19 mouse cellular contexts compared by ENCODE assay signal in genomic region chr6:126350476-126350875, GRCm38 (mm10).
DNase-seq lines count a peak whose midpoint lies in the region; ATAC-seq lines count a peak whose summit lies in the region.
"Had no signal": no experiment of that assay in that cellular context is flagged by ENCODE, and none has a peak within 500 bp of the region (broad histone marks: within the 10 kb centered on the region; RNA-seq: fewer than 3 reads in every experiment).

No protein-coding gene starts in this region.

- H3K4me2 ChIP-seq in forebrain, embryonic 11.5 days (ENCODE audit: low read depth, low read length, severe bottlenecking), result no peak overlapping the region
- no peak overlapping the region for H3K4me2 ChIP-seq in forebrain, embryonic 15.5 days (replicated peaks)
- H3K4me2 ChIP-seq: embryonic facial prominence, embryonic 12.5 days; forebrain, embryonic 12.5 days had no signal

- no peaks in the 10 kb centered on the region for H3K36me3 ChIP-seq in forebrain, embryonic 11.5 days (ENCODE audit: control insufficient read depth, insufficient read depth, low read length)
- H3K36me3 ChIP-seq in forebrain, embryonic 15.5 days, result no peaks in the 10 kb centered on the region
- H3K36me3 ChIP-seq: embryonic facial prominence, embryonic 10.5 days; embryonic facial prominence, embryonic 12.5 days; forebrain, embryonic 12.5 days; G1E had no signal

- H3K4me1 ChIP-seq in forebrain, embryonic 11.5 days (replicated peaks; ENCODE audit: control insufficient read depth, insufficient read depth, low read length), result no peaks in the 10 kb centered on the region
- peaks cover 10% of the 10 kb centered on the region for H3K4me1 ChIP-seq in forebrain, embryonic 15.5 days

- peak; percentile 62 to 67 for DNase-seq in cerebellum, postnatal 10 days
- no peak for DNase-seq in cerebellum, postnatal 4 days (ENCODE audit: low spot score in 2 of 2)
- DNase-seq in forebrain, embryonic 11.5 days (ENCODE audit: low spot score), result peak; percentile 25
- peak; percentile 17 for DNase-seq in kidney, postnatal 10 days
- no peak for DNase-seq in kidney, adult 18-20 months
- DNase-seq: adrenal gland, adult 8-10 months; adrenal gland, postnatal 14 days; adrenal gland, postnatal 36 days; B cell, adult 2 months; forebrain, postnatal 0 days had no signal

- no peak overlapping the region for H3K27ac ChIP-seq in forebrain, embryonic 11.5 days (ENCODE audit: low read depth, low read length)
- H3K27ac ChIP-seq in forebrain, embryonic 15.5 days (replicated peaks), result no peak overlapping the region
- H3K27ac ChIP-seq: embryonic facial prominence, embryonic 10.5 days; embryonic facial prominence, embryonic 12.5 days; forebrain, embryonic 12.5 days had no signal

- 63% methylated on average over 2 of the region's 2 CpGs for WGBS in forebrain, embryonic 11.5 days
- WGBS in forebrain, embryonic 15.5 days, result 72% methylated on average over 2 of the region's 2 CpGs

- H3K27me3 ChIP-seq in forebrain, embryonic 11.5 days (ENCODE audit: control insufficient read depth, insufficient read depth, low read length), result no peaks in the 10 kb centered on the region
- no peaks in the 10 kb centered on the region for H3K27me3 ChIP-seq in forebrain, embryonic 15.5 days
- H3K27me3 ChIP-seq: embryonic facial prominence, embryonic 12.5 days; forebrain, embryonic 12.5 days had no signal

- H3K9me3 ChIP-seq in forebrain, embryonic 11.5 days (ENCODE audit: control insufficient read depth, low read length), result no peaks in the 10 kb centered on the region
- no peaks in the 10 kb centered on the region for H3K9me3 ChIP-seq in forebrain, embryonic 15.5 days
- H3K9me3 ChIP-seq: embryonic facial prominence, embryonic 10.5 days; embryonic facial prominence, embryonic 12.5 days; forebrain, embryonic 12.5 days had no signal

- H3K4me3 ChIP-seq in forebrain, embryonic 11.5 days (ENCODE audit: low read depth, low read length), result no peak overlapping the region
- H3K4me3 ChIP-seq in forebrain, embryonic 15.5 days, result no peak overlapping the region
- H3K4me3 ChIP-seq: embryonic facial prominence, embryonic 10.5 days; embryonic facial prominence, embryonic 12.5 days; forebrain, embryonic 12.5 days had no signal

- no peak for ATAC-seq in forebrain, embryonic 11.5 days (replicated peaks; ENCODE audit: low FRiP score)
- no peak for ATAC-seq in forebrain, embryonic 15.5 days (replicated peaks)
- ATAC-seq: activated CD4-positive, CD25-positive, alpha-beta regulatory T cell, adult 4 months; CD4-positive, CD25-positive, alpha-beta regulatory T cell, adult 4 months; forebrain, embryonic 14.5 days; forebrain, postnatal 0 days; Patski had no signal

- no peak overlapping the region for H3K9ac ChIP-seq in forebrain, embryonic 11.5 days (ENCODE audit: low read length)
- H3K9ac ChIP-seq in forebrain, embryonic 15.5 days (replicated peaks), result no peak overlapping the region
- H3K9ac ChIP-seq: embryonic facial prominence, embryonic 12.5 days; forebrain, embryonic 12.5 days; forebrain, postnatal 0 days had no signal

Comparison
In these comparisons a context has a peak if more than half of its experiments do, and no peak if none do; other contexts are left out.
1. DNase-seq: peak in cerebellum, postnatal 10 days (2 of 2), forebrain, embryonic 11.5 days (single experiment) and kidney, postnatal 10 days (single experiment); none in cerebellum, postnatal 4 days (0 of 2) and kidney, adult 18-20 months (single experiment).